Mouse (Mus musculus) layer of hippocampus, adult 2 months (tissue): Measurements from ENCODE around the gene Cldn6. TPM values are rescaled to one million over a fixed set of nuclear protein-coding genes. Genes with fewer than 3 reads are reported as not detected.

Experiments used
- DNase-seq, 2 experiments: peaks; one replicate each; pipeline ENCODE4 v3.0.0; 2022; ENCODE audit warnings: low spot score in 2 of 2
- H3K27ac ChIP-seq: fragments of 200-600 bp; 2 replicates; pipeline ENCODE4 v1.8.1; 2022
- H3K4me3 ChIP-seq: fragments of 200-600 bp; 2 replicates; pipeline ENCODE4 v1.8.1; 2022; ENCODE audit warnings: mild to moderate bottlenecking
- CTCF ChIP-seq: fragments of 200-600 bp; conservative IDR thresholded peaks from 2 replicates; pipeline ENCODE4 v1.8.1; 2022; ENCODE audit warnings: antibody characterized with exemption, mild to moderate bottlenecking, moderate library complexity
- long read RNA-seq, 2 experiments: library from polyadenylated mRNA; stranded (forward); transcript quantifications; one replicate each; pipeline ENCODE4 v2.0.0; 2021; ENCODE audit warnings: borderline mapping rate in 2 of 2
- total RNA-seq, 2 experiments: library from RNA; stranded (reverse); gene quantifications; 2 replicates each; pipeline ENCODE4 v1.2.3; 2021

Gene Cldn6
- not detected for total RNA-seq
- long read RNA-seq, experiment 1 = 0 reads
- long read RNA-seq, experiment 2 = 0 reads

- no peak within 1 kb of the TSS for H3K4me3 ChIP-seq
- no peak for TF ChIP-seq CTCF
- DNase-seq = no peak
- H3K27ac ChIP-seq = no peak within 1 kb of the TSS
These were observed at the start of gene Cldn6 for GRCm38 (mm10) chr17:23679127-23679835. Gene Cldn6, plus strand, starts transcription at chr17:23679249.

GRCm38 (mm10) chr17:23630195-23631020 is 48.6 kb upstream of the Cldn6 start:
- no peak overlapping the region for H3K27ac ChIP-seq
- DNase-seq = peak; percentile 77 to 89
- peak overlapping the region; percentile 38; the same call in 1 of the 2 replicates for H3K4me3 ChIP-seq
- TF ChIP-seq CTCF = peak; percentile 96

DNA sequence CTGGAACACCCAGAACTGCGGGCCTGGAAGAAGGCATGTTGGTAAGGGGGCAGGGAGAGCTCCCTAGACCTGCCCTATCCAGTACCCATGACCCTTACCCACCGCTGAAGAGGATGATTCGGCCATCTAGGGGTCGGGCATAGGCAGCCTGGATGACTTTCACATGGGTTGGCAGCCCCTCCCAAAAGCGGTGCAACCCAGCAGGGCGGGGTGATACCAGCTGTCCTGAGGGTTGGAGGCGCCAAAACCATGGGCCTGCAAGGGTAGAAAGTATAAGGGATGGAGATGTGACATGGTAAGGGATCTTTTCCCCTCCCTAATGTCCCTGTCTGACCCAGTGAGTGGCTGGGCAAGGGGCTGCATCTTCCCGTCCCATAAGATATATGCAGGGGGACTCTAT is 47.8 kb upstream of the Cldn6 start:
- DNase-seq = no peak
- Histone ChIP-seq H3K27ac (no peak overlapping the region), H3K4me3 (no peak overlapping the region)
- TF ChIP-seq CTCF = no peak

DNA sequence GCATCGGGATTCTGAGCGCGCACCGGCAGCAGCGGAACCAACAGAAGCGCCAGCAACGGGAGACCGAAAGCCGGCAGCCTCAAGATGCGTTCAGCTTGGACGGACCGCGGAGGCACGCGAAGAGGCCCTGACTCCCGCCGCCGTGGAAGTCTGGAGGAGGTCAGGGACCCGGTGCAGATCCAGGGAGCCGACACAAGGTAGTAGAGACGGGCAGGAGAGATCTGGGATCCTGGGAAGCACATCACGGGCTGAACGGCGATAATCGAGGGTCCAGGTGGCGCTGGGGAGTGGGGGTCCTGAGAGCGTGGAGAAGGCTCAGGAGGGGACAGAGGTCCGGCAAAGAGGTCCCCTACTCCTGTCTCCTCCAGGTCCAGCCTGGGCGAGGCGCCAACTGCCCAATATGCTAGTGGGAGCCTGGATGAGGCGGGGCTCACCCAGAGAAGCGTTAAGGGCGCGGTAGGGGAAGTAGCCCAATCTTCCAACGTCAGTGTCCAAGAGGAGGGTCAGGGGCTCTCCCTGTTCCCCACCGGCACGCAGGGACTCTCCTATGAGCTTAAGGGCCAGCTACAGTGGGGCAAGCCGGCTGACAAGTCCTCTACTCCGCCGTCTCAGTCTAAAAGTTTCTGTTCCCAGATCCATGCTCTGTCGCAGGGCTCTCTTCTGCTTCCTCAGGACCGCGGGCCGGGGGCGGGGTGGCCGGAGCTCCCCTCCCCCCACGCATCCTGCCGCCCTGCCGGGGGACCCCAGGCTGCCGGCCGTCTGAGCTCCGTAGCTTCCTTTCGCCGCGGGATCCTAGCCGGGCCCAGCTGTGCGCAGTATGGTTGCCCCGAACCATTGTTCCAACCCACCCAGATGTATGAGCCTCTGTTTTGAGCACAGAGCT is 34.2 kb upstream of the Cldn6 start, which contains the start of gene Mmp25:
TSS of gene Mmp25 (minus strand) at position 665 of the 883 bp plus-strand sequence.
- Histone ChIP-seq H3K27ac (no peak within 1 kb of the TSS), H3K4me3 (peak within 1 kb of the TSS; percentile 43)
- TF ChIP-seq CTCF = no peak
- no peak for DNase-seq

DNA sequence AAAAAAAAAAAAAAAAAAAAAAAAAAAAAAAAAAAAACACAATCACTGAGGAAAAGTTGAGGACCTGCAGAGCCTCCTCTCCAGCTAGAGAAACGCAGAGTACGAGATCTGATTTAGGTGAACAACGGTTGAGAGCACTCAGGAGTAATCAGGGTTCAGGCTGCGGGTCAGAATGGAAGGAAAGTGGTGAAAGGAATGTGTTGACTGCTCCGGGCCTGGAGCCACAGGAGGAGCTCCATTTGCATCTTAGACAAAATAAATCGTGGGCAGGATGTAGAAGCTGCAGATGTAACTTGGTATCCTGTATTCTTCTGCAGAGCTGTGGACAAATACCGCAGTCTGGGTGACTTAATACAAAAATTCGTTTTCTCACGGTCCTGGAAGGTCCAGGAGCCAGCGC is 33.2 kb upstream of the Cldn6 start:
- Histone ChIP-seq H3K4me3 (no peak overlapping the region), H3K27ac (no peak overlapping the region)
- TF ChIP-seq CTCF = no peak
- no peak for DNase-seq

GRCm38 (mm10) chr17:23651363-23651762 is 27.7 kb upstream of the Cldn6 start:
- DNase-seq = no peak
- no peak overlapping the region for H3K4me3 ChIP-seq
- no peak overlapping the region for H3K27ac ChIP-seq
- no peak for TF ChIP-seq CTCF

GRCm38 (mm10) chr17:23653324-23653723 is 25.7 kb upstream of the Cldn6 start:
- Histone ChIP-seq H3K27ac (no peak overlapping the region), H3K4me3 (no peak overlapping the region)
- TF ChIP-seq CTCF = peak; percentile 19
- DNase-seq = no peak

DNA sequence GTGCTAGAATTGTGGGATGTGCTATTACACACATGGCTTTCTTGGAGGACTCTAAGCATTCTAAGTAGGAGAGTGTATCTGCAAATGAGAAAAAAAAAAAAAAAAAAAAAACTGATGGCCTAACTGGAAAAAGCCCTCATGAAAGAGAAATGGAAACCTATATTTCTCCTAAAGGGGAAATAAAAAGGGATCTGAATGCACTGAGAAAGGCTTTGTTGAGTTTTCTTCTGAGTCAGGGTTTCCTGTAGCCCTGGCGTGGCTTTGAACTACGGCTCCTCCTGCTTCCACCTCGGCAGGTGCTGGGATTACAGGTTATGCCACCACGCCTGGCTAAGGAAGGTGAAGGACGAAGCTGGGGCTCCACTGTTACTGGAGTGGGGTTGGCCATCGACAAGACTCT is 25.0 kb upstream of the Cldn6 start:
- Histone ChIP-seq H3K27ac (no peak overlapping the region), H3K4me3 (no peak overlapping the region)
- no peak for TF ChIP-seq CTCF
- DNase-seq = no peak

DNA sequence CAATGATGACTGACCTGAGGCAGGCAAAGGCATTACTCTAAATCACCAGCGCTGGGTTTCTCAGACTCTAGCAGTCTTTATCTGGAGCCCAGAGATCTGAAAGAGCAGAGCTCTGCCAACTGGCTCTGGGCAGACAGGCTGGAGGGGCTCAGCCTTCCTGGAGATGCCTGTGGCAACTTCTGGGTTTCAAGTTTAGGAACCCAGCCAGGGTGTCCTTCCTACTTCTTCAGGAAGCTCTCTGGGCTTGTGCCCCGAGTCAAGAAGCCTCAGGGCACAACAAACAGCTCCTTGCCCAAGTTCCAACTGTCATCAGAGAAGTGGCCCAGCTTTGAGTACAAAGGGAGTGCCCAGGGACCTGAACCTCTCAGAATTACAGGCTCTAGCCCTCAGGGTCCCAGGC is 24.6 kb upstream of the Cldn6 start:
- H3K4me3 ChIP-seq = no peak overlapping the region
- no peak overlapping the region for H3K27ac ChIP-seq
- no peak for DNase-seq
- TF ChIP-seq CTCF = no peak

GRCm38 (mm10) chr17:23658450-23658849 is 20.6 kb upstream of the Cldn6 start:
- DNase-seq = no peak
- Histone ChIP-seq H3K4me3 (no peak overlapping the region), H3K27ac (no peak overlapping the region)
- no peak for TF ChIP-seq CTCF

DNA sequence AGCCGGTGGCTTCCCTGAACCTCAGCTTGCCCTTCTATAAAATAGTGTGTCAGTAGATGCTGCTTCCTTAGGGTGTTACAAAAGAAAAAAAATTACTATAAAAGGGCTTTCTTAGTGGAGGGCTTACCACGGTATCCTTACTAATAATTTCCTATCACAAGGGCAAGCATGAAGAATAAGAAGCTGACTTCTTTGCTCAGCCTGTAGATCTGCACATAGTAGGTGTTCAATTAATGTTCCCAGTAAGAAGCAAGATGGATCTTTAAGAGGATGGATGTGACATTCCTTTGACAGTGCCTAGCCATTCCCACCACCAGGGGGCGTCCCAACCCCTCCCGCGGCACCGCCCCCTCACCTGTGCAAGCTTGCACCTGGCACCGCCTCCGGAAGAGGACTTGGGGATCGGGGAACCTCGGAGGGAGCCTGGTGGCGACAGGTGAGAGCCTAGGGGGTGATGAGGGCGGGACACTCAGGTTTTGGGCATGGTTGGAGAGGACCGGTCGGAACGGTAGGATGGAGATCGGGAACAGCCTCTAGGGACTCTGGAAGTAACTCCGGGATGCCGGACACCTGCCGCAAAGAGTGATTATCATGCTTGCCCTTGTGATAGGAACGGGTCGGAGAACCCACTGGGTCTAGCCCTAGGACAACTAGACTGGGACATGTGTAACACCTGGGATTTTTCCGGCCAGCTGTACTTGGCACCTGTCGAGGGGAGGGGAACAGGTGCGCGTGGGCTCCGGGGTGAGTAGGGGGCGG is 18.8 kb upstream of the Cldn6 start, which contains the start of gene Bicdl2:
TSS of gene Bicdl2 (plus strand) at position 390 of the 759 bp plus-strand sequence.
- H3K4me3 ChIP-seq = no peak within 1 kb of the TSS
- no peak for DNase-seq
- H3K27ac ChIP-seq = no peak within 1 kb of the TSS
- peak; percentile 80 for TF ChIP-seq CTCF

GRCm38 (mm10) chr17:23660876-23661200 is 18.2 kb upstream of the Cldn6 start:
- Histone ChIP-seq H3K27ac (no peak overlapping the region), H3K4me3 (no peak overlapping the region)
- TF ChIP-seq CTCF = no peak
- no peak for DNase-seq
